Mouse (Mus musculus): ENCODE data around the gene Focad. TPM values are rescaled to one million over a fixed set of nuclear protein-coding genes. Genes with fewer than 3 reads are reported as not detected.
A peak's percentile ranks its signal among the peaks of the same experiment; 100 is the strongest.

The Focad gene
- polyA plus RNA-seq, 1 experiment from 2014 or later = 9.9 TPM

DNA sequence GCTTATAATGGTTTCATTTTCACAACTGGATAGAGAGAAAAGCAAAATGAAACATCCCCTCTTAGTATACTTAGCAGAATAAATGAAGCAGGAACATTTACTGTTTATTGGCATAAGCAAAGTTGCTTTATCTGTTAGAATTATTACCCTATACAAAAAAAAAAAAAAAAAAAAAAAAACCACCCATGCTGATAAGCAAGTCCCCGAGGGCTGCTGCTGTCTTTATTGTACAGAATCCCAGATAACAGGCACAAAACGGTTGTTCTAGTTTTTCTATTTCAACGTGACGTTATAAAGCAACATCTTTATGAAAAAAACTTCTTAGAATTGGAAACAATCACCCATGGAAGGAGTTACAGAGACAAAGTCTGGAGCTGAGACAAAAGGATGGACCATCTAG lies 12.0 kb upstream of the Focad start:
- ATAC-seq (replicated peaks; ENCODE audit: low FRiP score, low read depth) = no peak
- TF ChIP-seq CTCF (IDR thresholded peaks at IDR 0.05; ENCODE audit: low read depth) = no peak
- 77% methylated on average over 4 of the region's 4 CpGs for WGBS
- Histone ChIP-seq H3K4me2 (ENCODE audit: low read length) (no peak overlapping the region), H3K4me3 (replicated peaks; ENCODE audit: low read depth, low read length) (no peak overlapping the region), H3K4me1 (replicated peaks; ENCODE audit: insufficient read depth, low read length) (no peaks in the 10 kb centered on the region), H3K9me3 (replicated peaks; ENCODE audit: low read length) (no peaks in the 10 kb centered on the region), H3K27me3 (ENCODE audit: insufficient read depth, low read length) (no peaks in the 10 kb centered on the region), H3K27ac (no peak overlapping the region), H3K36me3 (ENCODE audit: insufficient read depth, low read length) (no peaks in the 10 kb centered on the region), H3K9ac (ENCODE audit: low read depth, low read length) (no peak overlapping the region)
- DNase-seq (ENCODE audit: low spot score) = no peak

GRCm38 (mm10) chr4:88083781-88084180 lies 10.6 kb upstream of the Focad start:
- 34% methylated on average over 3 of the region's 3 CpGs for WGBS
- H3K9ac ChIP-seq (ENCODE audit: low read depth, low read length) = no peak overlapping the region
- H3K4me3 ChIP-seq (replicated peaks; ENCODE audit: low read depth, low read length) = no peak overlapping the region
- H3K27ac ChIP-seq = no peak overlapping the region
- H3K9me3 ChIP-seq (replicated peaks; ENCODE audit: low read length) = no peaks in the 10 kb centered on the region
- DNase-seq (ENCODE audit: low spot score) = peak; percentile 34
- no peak overlapping the region for H3K4me2 ChIP-seq (ENCODE audit: low read length)
- no peak for TF ChIP-seq CTCF (IDR thresholded peaks at IDR 0.05; ENCODE audit: low read depth)
- H3K27me3 ChIP-seq (ENCODE audit: insufficient read depth, low read length) = no peaks in the 10 kb centered on the region
- H3K4me1 ChIP-seq (replicated peaks; ENCODE audit: insufficient read depth, low read length) = no peaks in the 10 kb centered on the region
- no peak for ATAC-seq (replicated peaks; ENCODE audit: low FRiP score, low read depth)
- H3K36me3 ChIP-seq (ENCODE audit: insufficient read depth, low read length) = no peaks in the 10 kb centered on the region

- DNase-seq (ENCODE audit: low spot score) (no peak), ATAC-seq (replicated peaks; ENCODE audit: low FRiP score, low read depth) (no peak)
- H3K27me3 ChIP-seq (ENCODE audit: insufficient read depth, low read length) = no peaks in the 10 kb centered on the region
- H3K9ac ChIP-seq (ENCODE audit: low read depth, low read length) = no peak overlapping the region
- no peaks in the 10 kb centered on the region for H3K36me3 ChIP-seq (ENCODE audit: insufficient read depth, low read length)
- H3K4me2 ChIP-seq (ENCODE audit: low read length) = no peak overlapping the region
- no peak overlapping the region for H3K4me3 ChIP-seq (replicated peaks; ENCODE audit: low read depth, low read length)
- no peaks in the 10 kb centered on the region for H3K9me3 ChIP-seq (replicated peaks; ENCODE audit: low read length)
- no peak overlapping the region for H3K27ac ChIP-seq
- no peak for TF ChIP-seq CTCF (IDR thresholded peaks at IDR 0.05; ENCODE audit: low read depth)
- 78% methylated on average over 2 of the region's 2 CpGs for WGBS
- peaks cover 4% of the 10 kb centered on the region for H3K4me1 ChIP-seq (replicated peaks; ENCODE audit: insufficient read depth, low read length)
These were observed 4.1 kb upstream of the Focad start for GRCm38 (mm10) chr4:88090316-88090715.

DNA sequence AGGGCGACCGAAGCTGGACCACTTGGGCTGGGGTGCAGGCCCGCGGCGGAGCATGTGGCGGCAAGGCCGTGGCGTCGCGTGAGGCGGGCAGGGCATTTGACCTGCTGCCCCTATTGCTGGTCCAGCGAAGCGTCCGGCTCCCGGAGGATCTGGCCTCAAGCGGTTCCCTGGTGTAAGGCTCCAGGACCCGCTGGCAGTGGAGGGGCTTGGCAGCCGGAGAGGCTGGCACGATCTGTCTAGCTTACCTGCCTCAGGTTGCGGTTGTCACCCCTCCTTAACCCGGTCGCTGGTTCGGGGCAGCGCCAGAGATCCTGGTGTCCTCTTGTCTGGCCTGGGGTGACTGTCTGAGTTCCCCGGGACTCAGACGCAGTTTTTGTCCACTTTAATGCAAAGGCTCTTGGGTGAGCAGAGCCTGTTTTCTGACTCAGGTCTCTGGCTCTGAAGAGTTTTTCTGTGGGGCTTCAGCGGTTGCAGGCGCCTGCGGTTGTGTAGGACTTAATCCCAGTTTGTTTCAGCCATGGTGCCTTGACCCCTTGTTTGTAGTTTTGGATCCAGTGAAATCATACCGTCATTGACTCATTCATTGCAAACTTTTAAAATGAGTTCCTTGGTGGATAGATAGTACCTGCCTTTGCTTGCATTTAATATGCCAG lies 465 bp downstream of the Focad start:
- H3K27me3 ChIP-seq (ENCODE audit: insufficient read depth, low read length) = no peaks in the 10 kb centered on the region
- 2% methylated on average over 30 of the region's 30 CpGs for WGBS
- DNase-seq (ENCODE audit: low spot score) = peak; percentile 19
- no peak for TF ChIP-seq CTCF (IDR thresholded peaks at IDR 0.05; ENCODE audit: low read depth)
- peak overlapping the region; percentile 92 for H3K4me2 ChIP-seq (ENCODE audit: low read length)
- H3K36me3 ChIP-seq (ENCODE audit: insufficient read depth, low read length) = no peaks in the 10 kb centered on the region
- peaks cover 4% of the 10 kb centered on the region for H3K4me1 ChIP-seq (replicated peaks; ENCODE audit: insufficient read depth, low read length)
- no peaks in the 10 kb centered on the region for H3K9me3 ChIP-seq (replicated peaks; ENCODE audit: low read length)
- peak overlapping the region; percentile 69 for H3K9ac ChIP-seq (ENCODE audit: low read depth, low read length)
- peak overlapping the region; percentile 70 for H3K4me3 ChIP-seq (replicated peaks; ENCODE audit: low read depth, low read length)
- ATAC-seq (replicated peaks; ENCODE audit: low FRiP score, low read depth) = peak; percentile 85
- H3K27ac ChIP-seq = peak overlapping the region; percentile 51

GRCm38 (mm10) chr4:88095693-88096092 lies 1.3 kb downstream of the Focad start:
- no peak overlapping the region for H3K9ac ChIP-seq (ENCODE audit: low read depth, low read length)
- peaks cover 4% of the 10 kb centered on the region for H3K4me1 ChIP-seq (replicated peaks; ENCODE audit: insufficient read depth, low read length)
- H3K9me3 ChIP-seq (replicated peaks; ENCODE audit: low read length) = no peaks in the 10 kb centered on the region
- ATAC-seq (replicated peaks; ENCODE audit: low FRiP score, low read depth) = no peak
- TF ChIP-seq CTCF (IDR thresholded peaks at IDR 0.05; ENCODE audit: low read depth) = no peak
- H3K4me2 ChIP-seq (ENCODE audit: low read length) = no peak overlapping the region
- no peaks in the 10 kb centered on the region for H3K36me3 ChIP-seq (ENCODE audit: insufficient read depth, low read length)
- WGBS = 92% methylated on average over 2 of the region's 2 CpGs
- no peak overlapping the region for H3K4me3 ChIP-seq (replicated peaks; ENCODE audit: low read depth, low read length)
- H3K27me3 ChIP-seq (ENCODE audit: insufficient read depth, low read length) = no peaks in the 10 kb centered on the region
- no peak overlapping the region for H3K27ac ChIP-seq
- no peak for DNase-seq (ENCODE audit: low spot score)

DNA sequence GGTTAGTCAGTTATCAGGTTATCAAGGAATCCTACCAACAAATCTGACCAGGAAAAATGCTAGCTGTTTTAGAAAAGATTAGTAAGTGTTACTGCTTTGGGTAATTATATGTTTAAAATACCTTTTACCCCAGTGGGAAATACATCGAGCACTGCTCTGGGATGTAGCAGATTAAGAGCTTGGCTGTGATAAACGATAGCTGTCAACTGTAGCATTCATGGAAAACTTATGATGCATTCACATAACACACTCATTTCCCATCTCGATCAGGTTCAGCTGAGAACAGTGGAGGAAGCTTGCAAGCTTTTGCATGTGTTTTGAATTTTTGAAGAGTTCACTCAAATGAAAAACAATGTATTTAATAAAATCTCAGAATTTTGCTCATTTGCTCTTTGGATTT lies 14.2 kb downstream of the Focad start:
- no peak for TF ChIP-seq CTCF (IDR thresholded peaks at IDR 0.05; ENCODE audit: low read depth)
- H3K4me1 ChIP-seq (replicated peaks; ENCODE audit: insufficient read depth, low read length) = no peaks in the 10 kb centered on the region
- ATAC-seq (replicated peaks; ENCODE audit: low FRiP score, low read depth) (no peak), DNase-seq (ENCODE audit: low spot score) (no peak)
- no peak overlapping the region for H3K4me3 ChIP-seq (replicated peaks; ENCODE audit: low read depth, low read length)
- H3K27ac ChIP-seq = no peak overlapping the region
- 48% methylated on average over 3 of the region's 3 CpGs for WGBS
- H3K9ac ChIP-seq (ENCODE audit: low read depth, low read length) = no peak overlapping the region
- no peaks in the 10 kb centered on the region for H3K27me3 ChIP-seq (ENCODE audit: insufficient read depth, low read length)
- no peaks in the 10 kb centered on the region for H3K36me3 ChIP-seq (ENCODE audit: insufficient read depth, low read length)
- H3K9me3 ChIP-seq (replicated peaks; ENCODE audit: low read length) = no peaks in the 10 kb centered on the region
- H3K4me2 ChIP-seq (ENCODE audit: low read length) = no peak overlapping the region

- no peak overlapping the region for H3K9ac ChIP-seq (ENCODE audit: low read depth, low read length)
- H3K4me2 ChIP-seq (ENCODE audit: low read length) = no peak overlapping the region
- ATAC-seq (replicated peaks; ENCODE audit: low FRiP score, low read depth) (no peak), DNase-seq (ENCODE audit: low spot score) (no peak)
- H3K27me3 ChIP-seq (ENCODE audit: insufficient read depth, low read length) = no peaks in the 10 kb centered on the region
- H3K9me3 ChIP-seq (replicated peaks; ENCODE audit: low read length) = no peaks in the 10 kb centered on the region
- no peak overlapping the region for H3K4me3 ChIP-seq (replicated peaks; ENCODE audit: low read depth, low read length)
- no peaks in the 10 kb centered on the region for H3K36me3 ChIP-seq (ENCODE audit: insufficient read depth, low read length)
- WGBS = 54% methylated on average over 3 of the region's 3 CpGs
- no peaks in the 10 kb centered on the region for H3K4me1 ChIP-seq (replicated peaks; ENCODE audit: insufficient read depth, low read length)
- no peak for TF ChIP-seq CTCF (IDR thresholded peaks at IDR 0.05; ENCODE audit: low read depth)
- no peak overlapping the region for H3K27ac ChIP-seq
These were observed 22.9 kb downstream of the Focad start for GRCm38 (mm10) chr4:88117331-88117730.

All from kidney, postnatal 0 days (tissue).